Mouse (Mus musculus) cerebellum, adult 9-11 months (tissue): ENCODE data around the gene Anxa2.

Experiments
- DNase-seq: peaks from one replicate; pipeline ENCODE4 v3.0.0; 2022

Gene Anxa2

GRCm38 (mm10) chr9:69459876-69460275, 6.5 kb downstream of the Anxa2 start:
- DNase-seq: no peak

GRCm38 (mm10) chr9:69463046-69463445, 9.6 kb downstream of the Anxa2 start:
- no peak for DNase-seq

- no peak for DNase-seq
Observed at GRCm38 (mm10) chr9:69464109-69464756, 10.8 kb downstream of the Anxa2 start.

GRCm38 (mm10) chr9:69466098-69466497, 12.7 kb downstream of the Anxa2 start:
- no peak for DNase-seq

- no peak for DNase-seq
Observed at GRCm38 (mm10) chr9:69467310-69467939, 14.0 kb downstream of the Anxa2 start.

- no peak for DNase-seq
Observed at GRCm38 (mm10) chr9:69468991-69469390, 15.6 kb downstream of the Anxa2 start.

- DNase-seq: no peak
Observed at GRCm38 (mm10) chr9:69470362-69470761, 16.9 kb downstream of the Anxa2 start.

- DNase-seq: no peak
Observed at GRCm38 (mm10) chr9:69470921-69471320, 17.5 kb downstream of the Anxa2 start.

GRCm38 (mm10) chr9:69472724-69473123, 19.3 kb downstream of the Anxa2 start:
- DNase-seq: no peak

- no peak for DNase-seq
Observed at GRCm38 (mm10) chr9:69475873-69476272, 22.5 kb downstream of the Anxa2 start.

GRCm38 (mm10) chr9:69477195-69477823, 23.9 kb downstream of the Anxa2 start:
- no peak for DNase-seq

- DNase-seq: no peak
Observed at GRCm38 (mm10) chr9:69477824-69478222, 24.4 kb downstream of the Anxa2 start.

GRCm38 (mm10) chr9:69480344-69480743, 26.9 kb downstream of the Anxa2 start:
- DNase-seq: peak; percentile 47

GRCm38 (mm10) chr9:69483811-69484210, 30.4 kb downstream of the Anxa2 start:
- DNase-seq: no peak

- DNase-seq: no peak
Observed at GRCm38 (mm10) chr9:69486140-69486539, 32.7 kb downstream of the Anxa2 start.

- no peak for DNase-seq
Observed at GRCm38 (mm10) chr9:69488510-69488909, 35.1 kb downstream of the Anxa2 start.

- no peak for DNase-seq
Observed at GRCm38 (mm10) chr9:69488972-69489371, 35.6 kb downstream of the Anxa2 start.

GRCm38 (mm10) chr9:69492809-69493208, 39.4 kb downstream of the Anxa2 start:
- no peak for DNase-seq

GRCm38 (mm10) chr9:69502504-69502903, 49.1 kb downstream of the Anxa2 start:
- peak; percentile 28 for DNase-seq

- no peak for DNase-seq
Observed at GRCm38 (mm10) chr9:69505611-69506010, 52.2 kb downstream of the Anxa2 start.

GRCm38 (mm10) chr9:69507206-69507605, 53.8 kb downstream of the Anxa2 start:
- DNase-seq: no peak

- no peak for DNase-seq
Observed at GRCm38 (mm10) chr9:69508016-69508415, 54.6 kb downstream of the Anxa2 start.

GRCm38 (mm10) chr9:69511881-69512590, 58.6 kb downstream of the Anxa2 start:
- DNase-seq: no peak

GRCm38 (mm10) chr9:69512726-69513125, 59.3 kb downstream of the Anxa2 start:
- DNase-seq: no peak
